Mouse (Mus musculus): ENCODE measurements around the gene Cdk5r1. TPM values are rescaled to one million over a fixed set of nuclear protein-coding genes. Genes with fewer than 3 reads are reported as not detected.
A peak's percentile ranks its signal among the peaks of the same experiment; 100 is the strongest.
"Not testable (repeated sequence)": the region's sequence is repeated elsewhere in the genome, so short reads cannot be mapped to it uniquely, and the experiment has no call there.

Gene Cdk5r1
- 9.4 TPM in 2 replicates for polyA plus RNA-seq (2016; fragmentation: Nextera tagmentation; extraction: Ambion mirVana)

- H3K9me3 ChIP-seq: no peaks in the 10 kb centered on the region
- H3K4me2 ChIP-seq (replicated peaks): peak within 1 kb of the TSS; percentile 80
- peak within 1 kb of the TSS; percentile 82 for H3K27ac ChIP-seq
- ATAC-seq (ENCODE audit: insufficient number of reproducible peaks, insufficient read depth, low FRiP score, low TSS enrichment): peak; percentile 84
- peaks cover 6% of the 10 kb centered on the region; the same call in 1 of the 2 replicates for H3K27me3 ChIP-seq
- H3K9ac ChIP-seq: peak within 1 kb of the TSS; percentile 66
- peaks cover 26% of the 10 kb centered on the region; the same call in 1 of the 2 replicates for H3K36me3 ChIP-seq
- WGBS: under 1% methylated on average over 101 of the region's 116 CpGs
- H3K4me1 ChIP-seq: peaks cover 32% of the 10 kb centered on the region
- peak within 1 kb of the TSS; percentile 72 for H3K4me3 ChIP-seq
Measured at GRCm38 (mm10) chr11:80476222-80477189, at the start of gene Cdk5r1. Gene Cdk5r1, plus strand, starts transcription at chr11:80477023.

- Histone ChIP-seq H3K27me3 (no peaks in the 10 kb centered on the region), H3K36me3 (peaks cover 14% of the 10 kb centered on the region), H3K4me2 (replicated peaks) (peak within 1 kb of the TSS; percentile 76), H3K9me3 (no peaks in the 10 kb centered on the region), H3K4me1 (peaks cover 5% of the 10 kb centered on the region), H3K9ac (peak within 1 kb of the TSS; percentile 97), H3K4me3 (peak within 1 kb of the TSS; percentile 100), H3K27ac (peak within 1 kb of the TSS; percentile 91)
- peak; percentile 99 for ATAC-seq (ENCODE audit: insufficient number of reproducible peaks, insufficient read depth, low FRiP score, low TSS enrichment)
- WGBS: under 1% methylated on average over 58 of the region's 58 CpGs
Measured at GRCm38 (mm10) chr11:80428381-80429008, 48.3 kb upstream of the Cdk5r1 start, which contains the start of gene Psmd11. Gene Psmd11, plus strand, starts transcription at chr11:80428615.

GRCm38 (mm10) chr11:80429009-80429475 is 47.8 kb upstream of the Cdk5r1 start:
- H3K36me3 ChIP-seq: peaks cover 16% of the 10 kb centered on the region
- under 1% methylated on average over 37 of the region's 37 CpGs for WGBS
- peak; percentile 84 for ATAC-seq (ENCODE audit: insufficient number of reproducible peaks, insufficient read depth, low FRiP score, low TSS enrichment)
- H3K4me1 ChIP-seq: peaks cover 5% of the 10 kb centered on the region
- peak overlapping the region; percentile 97 for H3K9ac ChIP-seq
- H3K4me3 ChIP-seq: peak overlapping the region; percentile 100
- no peaks in the 10 kb centered on the region for H3K9me3 ChIP-seq
- peak overlapping the region; percentile 91 for H3K27ac ChIP-seq
- H3K27me3 ChIP-seq: no peaks in the 10 kb centered on the region
- peak overlapping the region; percentile 76 for H3K4me2 ChIP-seq (replicated peaks)

- Histone ChIP-seq H3K4me2 (replicated peaks) (peak overlapping the region; percentile 76), H3K4me1 (peaks cover 5% of the 10 kb centered on the region), H3K27me3 (no peaks in the 10 kb centered on the region), H3K9ac (peak overlapping the region; percentile 97), H3K27ac (no peak overlapping the region), H3K4me3 (peak overlapping the region; percentile 100), H3K36me3 (peaks cover 18% of the 10 kb centered on the region), H3K9me3 (no peaks in the 10 kb centered on the region)
- ATAC-seq (ENCODE audit: insufficient number of reproducible peaks, insufficient read depth, low FRiP score, low TSS enrichment): no peak
- 60% methylated on average over 14 of the region's 14 CpGs for WGBS
Measured at GRCm38 (mm10) chr11:80429500-80430166, 47.2 kb upstream of the Cdk5r1 start.

GRCm38 (mm10) chr11:80430366-80430910 is 46.4 kb upstream of the Cdk5r1 start:
- no peak overlapping the region for H3K27ac ChIP-seq
- peaks cover 22% of the 10 kb centered on the region for H3K36me3 ChIP-seq
- H3K4me2 ChIP-seq (replicated peaks): no peak overlapping the region
- WGBS: 95% methylated on average over 3 of the region's 3 CpGs
- no peaks in the 10 kb centered on the region for H3K9me3 ChIP-seq
- no peaks in the 10 kb centered on the region for H3K27me3 ChIP-seq
- peaks cover 5% of the 10 kb centered on the region for H3K4me1 ChIP-seq
- H3K4me3 ChIP-seq: no peak overlapping the region
- ATAC-seq (ENCODE audit: insufficient number of reproducible peaks, insufficient read depth, low FRiP score, low TSS enrichment): no peak
- no peak overlapping the region for H3K9ac ChIP-seq

GRCm38 (mm10) chr11:80446916-80447315 is 29.9 kb upstream of the Cdk5r1 start:
- WGBS: 95% methylated on average over 3 of the region's 3 CpGs
- Histone ChIP-seq H3K4me1 (no peaks in the 10 kb centered on the region), H3K9me3 (no peaks in the 10 kb centered on the region), H3K4me2 (replicated peaks) (no peak overlapping the region), H3K27me3 (no peaks in the 10 kb centered on the region), H3K36me3 (peaks cover 58% of the 10 kb centered on the region), H3K4me3 (no peak overlapping the region), H3K27ac (no peak overlapping the region), H3K9ac (no peak overlapping the region)
- ATAC-seq (ENCODE audit: insufficient number of reproducible peaks, insufficient read depth, low FRiP score, low TSS enrichment): no peak

- 98% methylated on average over 2 of the region's 2 CpGs for WGBS
- Histone ChIP-seq H3K27ac (no peak overlapping the region), H3K4me2 (replicated peaks) (no peak overlapping the region), H3K9ac (no peak overlapping the region), H3K4me3 (no peak overlapping the region), H3K9me3 (no peaks in the 10 kb centered on the region), H3K36me3 (peaks cover 64% of the 10 kb centered on the region), H3K27me3 (no peaks in the 10 kb centered on the region), H3K4me1 (no peaks in the 10 kb centered on the region)
- no peak for ATAC-seq (ENCODE audit: insufficient number of reproducible peaks, insufficient read depth, low FRiP score, low TSS enrichment)
Measured at GRCm38 (mm10) chr11:80449859-80450258, 27.0 kb upstream of the Cdk5r1 start.

- H3K27ac ChIP-seq: no peak overlapping the region
- H3K9ac ChIP-seq: no peak overlapping the region
- no peaks in the 10 kb centered on the region for H3K4me1 ChIP-seq
- peaks cover 59% of the 10 kb centered on the region for H3K36me3 ChIP-seq
- 92% methylated on average over 3 of the region's 3 CpGs for WGBS
- no peaks in the 10 kb centered on the region for H3K9me3 ChIP-seq
- H3K4me2 ChIP-seq (replicated peaks): no peak overlapping the region
- H3K27me3 ChIP-seq: no peaks in the 10 kb centered on the region
- H3K4me3 ChIP-seq: no peak overlapping the region
- no peak for ATAC-seq (ENCODE audit: insufficient number of reproducible peaks, insufficient read depth, low FRiP score, low TSS enrichment)
Measured at GRCm38 (mm10) chr11:80452242-80452641, 24.6 kb upstream of the Cdk5r1 start.

- no peak for ATAC-seq (ENCODE audit: insufficient number of reproducible peaks, insufficient read depth, low FRiP score, low TSS enrichment)
- no peak overlapping the region for H3K27ac ChIP-seq
- 91% methylated on average over 1 of the region's 1 CpGs for WGBS
- no peak overlapping the region for H3K4me3 ChIP-seq
- no peak overlapping the region for H3K4me2 ChIP-seq (replicated peaks)
- H3K9me3 ChIP-seq: no peaks in the 10 kb centered on the region
- no peak overlapping the region for H3K9ac ChIP-seq
- H3K4me1 ChIP-seq: no peaks in the 10 kb centered on the region
- H3K27me3 ChIP-seq: no peaks in the 10 kb centered on the region
- peaks cover 59% of the 10 kb centered on the region for H3K36me3 ChIP-seq
Measured at GRCm38 (mm10) chr11:80453198-80453597, 23.6 kb upstream of the Cdk5r1 start.

- H3K36me3 ChIP-seq: peaks cover 75% of the 10 kb centered on the region
- not testable (repeated sequence) for ATAC-seq (ENCODE audit: insufficient number of reproducible peaks, insufficient read depth, low FRiP score, low TSS enrichment); H3K4me2 ChIP-seq (replicated peaks); H3K4me1 ChIP-seq; H3K27me3 ChIP-seq; H3K4me3 ChIP-seq; H3K9ac ChIP-seq; H3K27ac ChIP-seq; H3K9me3 ChIP-seq
- WGBS: 85% methylated on average over 4 of the region's 4 CpGs
Measured at GRCm38 (mm10) chr11:80463605-80464130, 13.2 kb upstream of the Cdk5r1 start.

Measured in embryonic facial prominence, embryonic 12.5 days (tissue).